Mouse (Mus musculus) MEL (cell line): Measurements from ENCODE around the gene Cap1. TPM values are rescaled to one million over a fixed set of nuclear protein-coding genes. Genes with fewer than 3 reads are reported as not detected.

Experiments
- DNase-seq: peaks from one replicate; pipeline ENCODE4 v3.0.0; 2011; ENCODE audit warnings: low read depth, low spot score
- H3K27ac ChIP-seq: 2 replicates; pipeline ENCODE4 v1.5.1; 2012; ENCODE audit warnings: low read depth, mild to moderate bottlenecking, control low read depth, low read length, moderate library complexity; ENCODE audit not compliant: control insufficient read depth
- H3K27me3 ChIP-seq, 2 experiments: fragments of 150-350 bp in 1 of 2; sonication (generic) in 1 of 2; 2 replicates each; pipeline ENCODE4 v1.6.1; 2012; ENCODE audit warnings: low read length in 2 of 2, mild to moderate bottlenecking in 2 of 2, improper control_type of control experiment in 1 of 2, moderate library complexity in 1 of 2; ENCODE audit not compliant: insufficient read depth in 2 of 2, control insufficient read depth in 1 of 2
- H3K36me3 ChIP-seq, 2 experiments: 2 replicates each; pipeline ENCODE4 v1.6.1; 2012 to 2014; ENCODE audit warnings: low read length in 2 of 2, improper control_type of control experiment in 1 of 2, inconsistent platforms in 1 of 2, mild to moderate bottlenecking in 1 of 2; ENCODE audit not compliant: insufficient read depth in 2 of 2, control insufficient read depth in 1 of 2
- H3K4me1 ChIP-seq, 2 experiments: fragments of 150-350 bp in 1 of 2; sonication (generic) in 1 of 2; 2 replicates each; pipeline ENCODE4 v1.6.1; 2012; ENCODE audit warnings: low read length in 2 of 2, improper control_type of control experiment in 1 of 2, mild to moderate bottlenecking in 1 of 2; ENCODE audit not compliant: insufficient read depth in 2 of 2, control insufficient read depth in 1 of 2
- H3K4me3 ChIP-seq, 2 experiments: fragments of 150-350 bp in 1 of 2; sonication (generic) in 1 of 2; 2 replicates each; pipeline ENCODE4 v1.5.1; 2012; ENCODE audit warnings: low read depth in 2 of 2, low read length in 2 of 2, mild to moderate bottlenecking in 2 of 2, moderate library complexity in 2 of 2, control low read depth in 1 of 2, improper control_type of control experiment in 1 of 2; ENCODE audit not compliant: control insufficient read depth in 1 of 2, insufficient read depth in 1 of 2
- H3K79me2 ChIP-seq: 2 replicates; pipeline ENCODE4 v1.6.1; 2012; ENCODE audit warnings: mild to moderate bottlenecking, low read length, moderate library complexity; ENCODE audit not compliant: control insufficient read depth, poor library complexity, insufficient read depth
- H3K9ac ChIP-seq: 2 replicates; pipeline ENCODE4 v1.6.1; 2012; ENCODE audit warnings: low read depth, mild to moderate bottlenecking, control low read depth, low read length, moderate library complexity; ENCODE audit not compliant: control insufficient read depth, poor library complexity, severe bottlenecking
- H3K9me3 ChIP-seq: fragments of 150-350 bp; sonication (generic); replicated peaks from 2 replicates; pipeline ENCODE4 v1.6.1; 2012; ENCODE audit warnings: mild to moderate bottlenecking, low read length, improper control_type of control experiment, moderate library complexity; ENCODE audit not compliant: insufficient read depth
- BHLHE40 ChIP-seq: IDR thresholded peaks from 2 replicates; pipeline ENCODE4 v1.6.1; 2012; ENCODE audit warnings: low read depth, mild to moderate bottlenecking, inconsistent platforms, low read length, improper control_type of control experiment, borderline replicate concordance
- CHD1 ChIP-seq: IDR thresholded peaks from 2 replicates; pipeline ENCODE4 v1.6.1; 2012; ENCODE audit warnings: low read depth, mild to moderate bottlenecking, inconsistent platforms, low read length, improper control_type of control experiment
- CHD2 ChIP-seq: IDR thresholded peaks from 2 replicates; pipeline ENCODE4 v1.6.1; 2011; ENCODE audit warnings: low read length, improper control_type of control experiment
- CTCF ChIP-seq, 3 experiments: IDR thresholded peaks in 2 of 3; conservative IDR thresholded peaks in 1 of 3; 2 replicates each; pipeline ENCODE4 v1.5.1; 2011 to 2012; ENCODE audit warnings: low read length in 3 of 3, low read depth in 2 of 3, mild to moderate bottlenecking in 2 of 3, improper control_type of control experiment in 1 of 3, inconsistent platforms in 1 of 3, mixed read lengths in 1 of 3, moderate library complexity in 1 of 3; ENCODE audit not compliant: control insufficient read depth in 1 of 3, insufficient read depth in 1 of 3, poor library complexity in 1 of 3, severe bottlenecking in 1 of 3
- ELF1 ChIP-seq: IDR thresholded peaks from 2 replicates; pipeline ENCODE4 v1.6.1; 2014; ENCODE audit warnings: low read depth, mild to moderate bottlenecking, inconsistent platforms, low read length, improper control_type of control experiment, moderate library complexity
- EP300 ChIP-seq, 2 experiments: IDR thresholded peaks; 2 replicates each; pipeline ENCODE4 v1.6.1; 2011; ENCODE audit warnings: improper control_type of control experiment in 2 of 2, low read length in 2 of 2, low read depth in 1 of 2, mild to moderate bottlenecking in 1 of 2
- HCFC1 ChIP-seq: IDR thresholded peaks from 2 replicates; pipeline ENCODE4 v1.6.1; 2012; ENCODE audit warnings: low read depth, mild to moderate bottlenecking, inconsistent platforms, low read length, improper control_type of control experiment, moderate library complexity
- KAT2A ChIP-seq: conservative IDR thresholded peaks from 2 replicates; pipeline ENCODE4 v1.6.1; 2012; ENCODE audit warnings: low read depth, low read length, improper control_type of control experiment, inconsistent platforms
- MAFK ChIP-seq: IDR thresholded peaks from 2 replicates; pipeline ENCODE4 v1.6.1; 2011; ENCODE audit warnings: low read depth, mild to moderate bottlenecking, low read length, improper control_type of control experiment, borderline replicate concordance
- MAX ChIP-seq: IDR thresholded peaks from 2 replicates; pipeline ENCODE4 v1.6.1; 2011; ENCODE audit warnings: low read length, improper control_type of control experiment
- MAZ ChIP-seq: IDR thresholded peaks from 2 replicates; pipeline ENCODE4 v1.6.1; 2012; ENCODE audit warnings: low read depth, mild to moderate bottlenecking, inconsistent platforms, low read length, improper control_type of control experiment
- MEF2A ChIP-seq: IDR thresholded peaks from 2 replicates; pipeline ENCODE4 v1.6.1; 2014; ENCODE audit warnings: low read depth, mild to moderate bottlenecking, inconsistent platforms, low read length, improper control_type of control experiment; ENCODE audit not compliant: poor library complexity, insufficient replicate concordance, severe bottlenecking; ENCODE audit errors: extremely low read depth
- MYC ChIP-seq: IDR thresholded peaks from 2 replicates; pipeline ENCODE4 v1.6.1; 2011; ENCODE audit warnings: low read depth, mild to moderate bottlenecking, low read length, improper control_type of control experiment, moderate library complexity
- NRF1 ChIP-seq: IDR thresholded peaks from 2 replicates; pipeline ENCODE4 v1.6.1; 2014; ENCODE audit warnings: low read depth, mild to moderate bottlenecking, inconsistent platforms, low read length, improper control_type of control experiment, moderate library complexity; ENCODE audit not compliant: poor library complexity, insufficient read depth, severe bottlenecking
- POLR2A ChIP-seq, 2 experiments: IDR thresholded peaks; 2 replicates each; pipeline ENCODE4 v1.6.1; 2011 to 2012; ENCODE audit warnings: low read length in 2 of 2, mild to moderate bottlenecking in 2 of 2, control low read depth in 1 of 2, improper control_type of control experiment in 1 of 2, low read depth in 1 of 2, moderate library complexity in 1 of 2; ENCODE audit not compliant: control insufficient read depth in 1 of 2, insufficient read depth in 1 of 2, poor library complexity in 1 of 2
- RAD21 ChIP-seq: IDR thresholded peaks from 2 replicates; pipeline ENCODE4 v1.6.1; 2011; ENCODE audit warnings: mild to moderate bottlenecking, low read depth, low read length, improper control_type of control experiment
- RCOR1 ChIP-seq: IDR thresholded peaks from 2 replicates; pipeline ENCODE4 v1.6.1; 2012; ENCODE audit warnings: low read depth, mild to moderate bottlenecking, inconsistent platforms, low read length, improper control_type of control experiment
- SIN3A ChIP-seq: IDR thresholded peaks from 2 replicates; pipeline ENCODE4 v1.6.1; 2012; ENCODE audit warnings: low read length, improper control_type of control experiment, inconsistent platforms
- SMC3 ChIP-seq: IDR thresholded peaks from 2 replicates; pipeline ENCODE4 v1.6.1; 2011; ENCODE audit warnings: low read depth, low read length, improper control_type of control experiment
- TAL1 ChIP-seq: IDR thresholded peaks from 2 replicates; pipeline ENCODE4 v1.6.1; 2012; ENCODE audit warnings: mild to moderate bottlenecking, inconsistent platforms, low read length, moderate library complexity, mixed read lengths
- TCF12 ChIP-seq: IDR thresholded peaks from 2 replicates; pipeline ENCODE4 v1.6.1; 2014; ENCODE audit warnings: low read depth, mild to moderate bottlenecking, inconsistent platforms, low read length, improper control_type of control experiment, moderate library complexity
- ZC3H11A ChIP-seq: IDR thresholded peaks from 2 replicates; pipeline ENCODE4 v1.6.1; 2012; ENCODE audit warnings: low read depth, mild to moderate bottlenecking, inconsistent platforms, low read length, improper control_type of control experiment
- ZNF384 ChIP-seq: IDR thresholded peaks from 2 replicates; pipeline ENCODE4 v1.6.1; 2012; ENCODE audit warnings: low read depth, mild to moderate bottlenecking, inconsistent platforms, low read length, improper control_type of control experiment
- polyA plus RNA-seq, 2 experiments: library from polyadenylated mRNA; stranded (reverse) in 1 of 2; unstranded in 1 of 2; fragments of >175 nt in 1 of 2; fragments of >200 nt in 1 of 2; gene quantifications; 2 replicates each; pipeline versions ENCODE4 v1.2.1 to v1.2.4; 2012; ENCODE audit warnings: low replicate concordance in 2 of 2, low read depth in 1 of 2; ENCODE audit not compliant: insufficient read length in 2 of 2, insufficient read depth in 1 of 2, missing spikeins in 1 of 2
- total RNA-seq: library from RNA; depleted of rRNA; stranded (reverse); fragments of 300-350 nt; gene quantifications from 2 replicates; pipeline ENCODE4 v1.2.3, GENCODE M21; 2012

Gene Cap1
- total and polyA plus RNA-seq, 3 experiments, result 68.3 to 134 TPM; not detected in 1

DNA sequence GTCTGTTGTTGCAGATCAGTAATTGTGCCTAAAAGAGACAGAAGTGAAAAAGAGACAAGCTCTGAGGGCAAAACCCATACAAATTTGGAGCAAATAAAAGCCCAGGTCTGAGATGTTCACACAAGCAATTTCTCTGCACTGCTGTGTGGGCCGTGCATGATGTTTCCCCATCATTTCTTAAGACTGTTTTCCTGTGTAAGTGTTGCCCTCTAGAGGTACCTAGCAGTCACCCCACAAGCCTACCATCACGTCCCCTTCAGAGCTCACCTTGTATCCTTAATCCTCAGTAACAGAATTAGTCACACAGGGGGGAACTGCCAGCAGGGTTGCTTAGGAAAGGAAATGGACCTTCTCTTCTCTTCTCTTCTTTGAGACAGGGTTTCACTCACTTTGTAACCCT is 27.9 kb downstream of the Cap1 start:
- Histone ChIP-seq H3K79me2 (no peaks in the 10 kb centered on the region), H3K27me3 (no peaks in the 10 kb centered on the region), H3K27ac (no peak overlapping the region), H3K36me3 (peaks cover 0 to 9% of the 10 kb centered on the region in 2 experiments; a peak in 2 of 4 replicates), H3K4me1 (no peaks in the 10 kb centered on the region), H3K4me3 (no peak overlapping the region), H3K9ac (no peak overlapping the region), H3K9me3 (no peaks in the 10 kb centered on the region)
- TF ChIP-seq EP300 (IDR thresholded peaks at IDR 0.05; ENCODE audit: low read depth in 1 of 2, low read length in 2 of 2) (no peak), CTCF (IDR thresholded peaks at IDR 0.05 in 2 of 3, conservative IDR thresholded peaks at IDR 0.05 in 1 of 3; ENCODE audit: control insufficient read depth in 1 of 3, insufficient read depth in 1 of 3, low read depth in 2 of 3, low read length in 3 of 3, poor library complexity in 1 of 3, severe bottlenecking in 1 of 3) (peak in 1 of 3 experiments; percentile 45; a peak in 2 of 6 replicates), RAD21 (peak; percentile 44), SIN3A (no peak), KAT2A (no peak), BHLHE40 (no peak), TCF12 (no peak), CHD1 (no peak), ELF1 (no peak), ZC3H11A (peak; percentile 17; the same call in 1 of the 2 replicates), SMC3 (peak; percentile 32; the same call in 1 of the 2 replicates)
- DNase-seq, result peak; percentile 32

GRCm38 (mm10) chr4:122854770-122855169 is 31.1 kb downstream of the Cap1 start:
- DNase-seq, result no peak
- H3K4me3 ChIP-seq, result no peak overlapping the region
- H3K27ac ChIP-seq, result no peak overlapping the region
- peaks cover 0 to 4% of the 10 kb centered on the region in 2 experiments; a peak in 2 of 4 replicates for H3K36me3 ChIP-seq
- H3K79me2 ChIP-seq, result no peaks in the 10 kb centered on the region
- TF ChIP-seq ELF1 (no peak), ZNF384 (no peak), HCFC1 (no peak), MYC (no peak), SIN3A (no peak), RCOR1 (no peak), CHD1 (no peak), TCF12 (no peak), MAFK (no peak), POLR2A (IDR thresholded peaks at IDR 0.05; ENCODE audit: control insufficient read depth in 1 of 2, insufficient read depth in 1 of 2, low read depth in 1 of 2, low read length in 2 of 2, poor library complexity in 1 of 2) (no peak), MAZ (no peak), NRF1 (no peak), CHD2 (no peak), TAL1 (no peak), MAX (no peak), MEF2A (no peak), CTCF (IDR thresholded peaks at IDR 0.05 in 2 of 3, conservative IDR thresholded peaks at IDR 0.05 in 1 of 3; ENCODE audit: control insufficient read depth in 1 of 3, insufficient read depth in 1 of 3, low read depth in 2 of 3, low read length in 3 of 3, poor library complexity in 1 of 3, severe bottlenecking in 1 of 3) (no peak)
- H3K27me3 ChIP-seq, result no peaks in the 10 kb centered on the region
- H3K9me3 ChIP-seq, result no peaks in the 10 kb centered on the region
- H3K4me1 ChIP-seq, result no peaks in the 10 kb centered on the region
- H3K9ac ChIP-seq, result no peak overlapping the region
